Mouse (Mus musculus) heart, embryonic 10.5 days (tissue): ENCODE data around the gene Fmo1. TPM values are rescaled to one million over a fixed set of nuclear protein-coding genes. Genes with fewer than 3 reads are reported as not detected.
"Not testable (repeated sequence)": the region's sequence is repeated elsewhere in the genome, so short reads cannot be mapped to it uniquely, and the experiment has no call there.

ENCODE experiments used
- DNase-seq: peaks from one replicate; pipeline ENCODE4 v3.0.0-alpha.2; 2017; ENCODE audit warnings: low spot score
- H3K27ac ChIP-seq: fragments of 300-500 bp; sonication (generic); 2 replicates; pipeline ENCODE4 v1.5.1; 2016; ENCODE audit warnings: mild to moderate bottlenecking
- H3K27me3 ChIP-seq: fragments of 300-500 bp; sonication (generic); 2 replicates; pipeline ENCODE4 v1.6.1; 2016; ENCODE audit warnings: mild to moderate bottlenecking; ENCODE audit not compliant: poor library complexity, insufficient read depth, severe bottlenecking
- H3K36me3 ChIP-seq: fragments of 300-500 bp; sonication (generic); 2 replicates; pipeline ENCODE4 v1.6.1; 2016; ENCODE audit warnings: mild to moderate bottlenecking, moderate library complexity
- H3K4me1 ChIP-seq: fragments of 300-500 bp; sonication (generic); 2 replicates; pipeline ENCODE4 v1.6.1; 2016; ENCODE audit warnings: mild to moderate bottlenecking
- H3K4me3 ChIP-seq: fragments of 300-500 bp; sonication (generic); 2 replicates; pipeline ENCODE4 v1.5.1; 2016; ENCODE audit warnings: mild to moderate bottlenecking, moderate library complexity
- H3K9me3 ChIP-seq: fragments of 300-500 bp; sonication (generic); 2 replicates; pipeline ENCODE4 v1.6.1; 2016; ENCODE audit warnings: mild to moderate bottlenecking, moderate library complexity
- WGBS: fragments of 180-500 bp; shearing (Covaris S2); methylation state at CpG from one replicate; pipeline ENCODE4 v1.1.7; 2016; 5-methylcytosine and 5-hydroxymethylcytosine counted together
- polyA plus RNA-seq: library from polyadenylated mRNA; unstranded; fragments of >200 nt; fragmentation: Nextera tagmentation; extraction: Ambion mirVana; gene quantifications from 2 replicates; pipeline ENCODE4 v1.2.1, GENCODE M21; 2016

The Fmo1 gene
- polyA plus RNA-seq, 1 experiment from 2014 or later = 2.8 TPM

GRCm38 (mm10) chr1:162813143-162813835 is 53.1 kb downstream of the Fmo1 start:
- H3K4me3 ChIP-seq = no peak overlapping the region
- no peaks in the 10 kb centered on the region for H3K4me1 ChIP-seq
- H3K9me3 ChIP-seq = no peaks in the 10 kb centered on the region
- H3K27me3 ChIP-seq = no peaks in the 10 kb centered on the region
- WGBS = 83% methylated on average over 9 of the region's 9 CpGs
- no peaks in the 10 kb centered on the region for H3K36me3 ChIP-seq
- no peak overlapping the region for H3K27ac ChIP-seq
- no peak for DNase-seq

GRCm38 (mm10) chr1:162808541-162808940 is 57.9 kb downstream of the Fmo1 start:
- peak; percentile 51 for DNase-seq
- Histone ChIP-seq H3K36me3 (no peaks in the 10 kb centered on the region), H3K27me3 (no peaks in the 10 kb centered on the region), H3K27ac (no peak overlapping the region), H3K4me3 (no peak overlapping the region), H3K9me3 (no peaks in the 10 kb centered on the region), H3K4me1 (no peaks in the 10 kb centered on the region)
- 71% methylated on average over 3 of the region's 3 CpGs for WGBS

DNA sequence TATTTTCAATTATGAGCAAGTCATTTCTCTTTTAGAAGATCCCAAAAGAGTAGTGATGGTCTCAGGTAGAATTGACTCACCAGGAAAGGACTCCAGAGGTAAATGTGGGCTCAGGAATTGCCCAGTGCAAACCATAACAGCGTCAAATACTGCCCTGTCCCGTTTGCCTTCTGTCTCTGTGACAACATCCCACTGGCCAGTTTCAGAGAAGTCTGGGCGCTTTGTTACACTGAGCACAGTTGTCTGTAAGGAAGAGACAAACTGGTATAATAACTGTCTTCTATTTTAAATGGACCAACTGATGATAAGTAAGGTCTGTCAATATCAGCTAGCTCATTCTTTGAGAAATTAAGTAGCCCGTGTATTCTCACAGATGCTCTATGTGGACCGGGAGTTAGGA is 59.0 kb downstream of the Fmo1 start:
- H3K4me1 ChIP-seq = no peaks in the 10 kb centered on the region
- no peaks in the 10 kb centered on the region for H3K27me3 ChIP-seq
- WGBS = 80% methylated on average over 5 of the region's 5 CpGs
- peak; percentile 64 for DNase-seq
- no peaks in the 10 kb centered on the region for H3K9me3 ChIP-seq
- no peak overlapping the region for H3K4me3 ChIP-seq
- no peak overlapping the region for H3K27ac ChIP-seq
- H3K36me3 ChIP-seq = no peaks in the 10 kb centered on the region

DNA sequence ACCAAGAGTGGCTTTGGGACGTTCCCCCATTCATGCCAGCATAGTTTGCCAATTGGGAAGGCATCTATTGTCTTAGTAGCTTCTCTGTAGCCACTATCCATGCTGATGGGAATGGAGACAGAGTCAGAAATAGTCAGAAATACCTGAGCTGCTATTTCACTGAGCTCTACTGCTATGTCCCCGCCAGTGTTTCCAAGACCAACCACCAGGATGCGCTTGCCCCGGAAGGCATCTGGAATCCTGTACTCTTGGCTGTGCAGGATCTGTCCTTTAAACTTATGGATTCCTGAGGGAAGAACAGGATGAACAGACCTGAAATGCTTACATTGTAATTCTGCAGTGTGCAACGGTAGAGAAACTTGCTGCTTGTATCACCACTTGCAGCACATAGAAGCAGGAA is 61.4 kb downstream of the Fmo1 start:
- DNase-seq = peak; percentile 20
- H3K9me3 ChIP-seq = no peaks in the 10 kb centered on the region
- no peaks in the 10 kb centered on the region for H3K27me3 ChIP-seq
- no peak overlapping the region for H3K27ac ChIP-seq
- no peaks in the 10 kb centered on the region for H3K4me1 ChIP-seq
- no peak overlapping the region for H3K4me3 ChIP-seq
- H3K36me3 ChIP-seq = no peaks in the 10 kb centered on the region
- 57% methylated on average over 5 of the region's 5 CpGs for WGBS

DNA sequence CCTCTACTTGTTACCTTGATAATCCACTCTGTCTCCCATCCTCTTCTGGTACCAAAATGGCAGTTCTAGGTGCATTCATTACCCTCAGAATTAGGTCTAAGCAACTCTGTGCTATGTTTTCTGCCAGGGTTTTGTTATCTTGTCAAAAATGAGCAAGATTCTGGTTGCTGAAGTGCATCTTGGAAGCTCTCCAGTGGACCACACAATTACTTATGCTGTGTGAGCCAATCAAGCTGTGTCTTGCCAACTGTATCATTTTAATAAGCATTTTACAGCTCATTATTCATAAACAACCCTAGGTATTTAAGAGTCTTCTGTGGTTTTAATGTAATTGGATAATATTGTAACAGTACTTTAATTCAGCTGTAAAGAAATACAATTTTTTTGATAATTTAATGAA is 70.0 kb downstream of the Fmo1 start:
- no peak for DNase-seq
- no peaks in the 10 kb centered on the region for H3K4me1 ChIP-seq
- no peak overlapping the region for H3K27ac ChIP-seq
- H3K4me3 ChIP-seq = no peak overlapping the region
- no peaks in the 10 kb centered on the region for H3K27me3 ChIP-seq
- H3K9me3 ChIP-seq = no peaks in the 10 kb centered on the region
- no peaks in the 10 kb centered on the region for H3K36me3 ChIP-seq

- Histone ChIP-seq H3K4me3 (no peak overlapping the region), H3K9me3 (no peaks in the 10 kb centered on the region), H3K4me1 (no peaks in the 10 kb centered on the region), H3K27me3 (no peaks in the 10 kb centered on the region), H3K36me3 (no peaks in the 10 kb centered on the region), H3K27ac (no peak overlapping the region)
- DNase-seq = no peak
- 84% methylated on average over 7 of the region's 7 CpGs for WGBS
These were observed 73.9 kb downstream of the Fmo1 start for GRCm38 (mm10) chr1:162792306-162793044.

DNA sequence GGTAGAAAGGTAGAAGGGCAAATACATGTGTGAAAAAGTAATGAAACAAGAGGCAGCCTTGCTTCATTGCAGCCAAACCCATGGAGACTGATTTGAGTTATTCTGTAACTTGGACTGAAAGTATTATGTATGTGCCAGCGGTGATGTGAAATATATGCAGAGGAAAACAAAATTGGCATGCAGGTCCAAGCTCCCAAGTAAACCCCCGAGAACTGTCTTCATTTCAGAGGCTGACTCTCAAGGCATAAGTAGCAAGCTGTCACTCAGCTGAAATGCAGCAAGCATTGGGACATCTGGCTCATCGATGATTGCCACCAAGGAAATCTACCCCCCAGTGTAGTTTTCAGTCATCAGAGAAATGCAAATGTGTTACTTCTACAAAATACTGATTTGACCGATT is 81.2 kb downstream of the Fmo1 start:
- Histone ChIP-seq H3K9me3 (no peaks in the 10 kb centered on the region), H3K4me3 (no peak overlapping the region), H3K27ac (no peak overlapping the region), H3K4me1 (no peaks in the 10 kb centered on the region), H3K27me3 (no peaks in the 10 kb centered on the region), H3K36me3 (no peaks in the 10 kb centered on the region)
- no peak for DNase-seq
- 80% methylated on average over 4 of the region's 4 CpGs for WGBS

- Histone ChIP-seq H3K27me3 (no peaks in the 10 kb centered on the region), H3K36me3 (no peaks in the 10 kb centered on the region), H3K4me1 (no peaks in the 10 kb centered on the region), H3K4me3 (no peak overlapping the region), H3K27ac (no peak overlapping the region), H3K9me3 (no peaks in the 10 kb centered on the region)
- no peak for DNase-seq
- 82% methylated on average over 7 of the region's 7 CpGs for WGBS
These were observed 82.7 kb downstream of the Fmo1 start for GRCm38 (mm10) chr1:162783669-162784248.

GRCm38 (mm10) chr1:162781035-162781434 is 85.4 kb downstream of the Fmo1 start:
- H3K27me3 ChIP-seq = not testable (repeated sequence)
- 86% methylated on average over 2 of the region's 2 CpGs for WGBS

More at GRCm38 (mm10) chr1:162781035-162781434, 85.4 kb downstream of the Fmo1 start:
- DNase-seq, H3K4me1 ChIP-seq, H3K36me3 ChIP-seq, H3K27ac ChIP-seq, H3K9me3 ChIP-seq, H3K4me3 ChIP-seq: not testable (repeated sequence)

Other genes starting within 250 kb of the Fmo1 start
- not detected in 2 replicates for gene Myoc, start 227.5 kb downstream of the Fmo1 start, polyA plus RNA-seq
- not detected in 2 replicates for gene Myocos, start 208.4 kb downstream of the Fmo1 start, polyA plus RNA-seq
- 89.0 and 100 TPM in 2 replicates for gene Prrc2c, start 126.1 kb downstream of the Fmo1 start, polyA plus RNA-seq
- gene Fmo4, start 52.6 kb downstream of the Fmo1 start, polyA plus RNA-seq = 0.08 TPM in 1 of 2 replicates, not detected in the other
- 0.10 TPM in 1 of 2 replicates, not detected in the other for gene Fmo2, start 32.1 kb upstream of the Fmo1 start, polyA plus RNA-seq
- not detected in 2 replicates for gene Fmo6, start 70.9 kb upstream of the Fmo1 start, polyA plus RNA-seq
- not detected in 2 replicates for gene Fmo3, start 117.9 kb upstream of the Fmo1 start, polyA plus RNA-seq
- not detected in 2 replicates for gene Mroh9, start 219.1 kb upstream of the Fmo1 start, polyA plus RNA-seq